In the genomic region with DNA sequence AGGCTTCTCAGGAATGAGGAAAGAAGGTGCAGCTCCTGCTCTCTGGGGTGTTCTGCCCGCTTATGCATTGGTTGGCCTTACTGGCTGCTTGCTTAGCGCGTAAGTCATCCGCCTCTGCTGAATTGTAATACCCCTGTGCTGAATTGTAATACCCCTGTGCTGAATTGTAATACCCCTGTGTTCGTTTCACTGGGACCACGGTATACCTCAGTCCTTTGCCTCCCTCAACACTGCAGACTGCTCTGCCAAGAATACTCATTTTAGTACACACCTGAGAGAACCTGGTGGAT, we compare ENCODE assay signal across 14 mouse cellular contexts. TPM values are rescaled to one million over a fixed set of nuclear protein-coding genes. Genes with fewer than 3 reads are reported as not detected.
DNase-seq lines count a peak whose midpoint lies in the region; ATAC-seq and TF ChIP-seq lines count a peak whose summit lies in the region.
"Had no signal": no experiment of that assay in that cellular context is flagged by ENCODE, and none has a peak within 500 bp of the region (broad histone marks: within the 10 kb centered on the region; RNA-seq: fewer than 3 reads in every experiment).

No protein-coding gene starts in this region.

- H3K36me3 ChIP-seq in hindbrain, embryonic 15.5 days: no peaks in the 10 kb centered on the region
- H3K36me3 ChIP-seq in hindbrain, embryonic 11.5 days (ENCODE audit: control insufficient read depth, insufficient read depth, low read length): no peaks in the 10 kb centered on the region
- H3K36me3 ChIP-seq in embryonic facial prominence, embryonic 13.5 days: no peaks in the 10 kb centered on the region
- H3K36me3 ChIP-seq: liver, embryonic 12.5 days had no signal

- no peaks in the 10 kb centered on the region for H3K27me3 ChIP-seq in cerebellum, adult 2 months (ENCODE audit: control insufficient read depth, insufficient read depth, low read length)
- H3K27me3 ChIP-seq in hindbrain, embryonic 15.5 days: no peaks in the 10 kb centered on the region
- no peaks in the 10 kb centered on the region for H3K27me3 ChIP-seq in hindbrain, embryonic 11.5 days (ENCODE audit: control insufficient read depth, insufficient read depth, low read length)
- no peaks in the 10 kb centered on the region for H3K27me3 ChIP-seq in embryonic facial prominence, embryonic 13.5 days
- H3K27me3 ChIP-seq: megakaryocyte, embryonic 14.5 days had no signal

- H3K27ac ChIP-seq in cerebellum, adult 2 months (ENCODE audit: insufficient read depth, low read length): 0 out of 2 replicates have a peak overlapping the region, but pooled peaks have one; percentile 32
- H3K27ac ChIP-seq in hindbrain, embryonic 15.5 days (replicated peaks): no peak overlapping the region
- no peak overlapping the region for H3K27ac ChIP-seq in hindbrain, embryonic 11.5 days (ENCODE audit: low read depth, low read length)
- H3K27ac ChIP-seq in embryonic facial prominence, embryonic 13.5 days: no peak overlapping the region
- H3K27ac ChIP-seq: liver, embryonic 12.5 days had no signal

- peaks cover 3% of the 10 kb centered on the region for H3K4me1 ChIP-seq in cerebellum, adult 2 months (ENCODE audit: control insufficient read depth, insufficient read depth, low read length)
- H3K4me1 ChIP-seq in hindbrain, embryonic 15.5 days (replicated peaks): peaks cover 24% of the 10 kb centered on the region
- no peaks in the 10 kb centered on the region for H3K4me1 ChIP-seq in hindbrain, embryonic 11.5 days (replicated peaks; ENCODE audit: control insufficient read depth, insufficient read depth, low read length)
- H3K4me1 ChIP-seq in embryonic facial prominence, embryonic 13.5 days: peaks cover 22% of the 10 kb centered on the region

- peak overlapping the region; percentile 61 for H3K4me2 ChIP-seq in hindbrain, embryonic 15.5 days
- no peak overlapping the region for H3K4me2 ChIP-seq in hindbrain, embryonic 11.5 days (replicated peaks; ENCODE audit: low read depth, low read length)
- H3K4me2 ChIP-seq in embryonic facial prominence, embryonic 13.5 days: peak overlapping the region; percentile 66; the same call in 1 of the 2 replicates

- no peak for ATAC-seq in hindbrain, embryonic 15.5 days (ENCODE audit: low FRiP score, low read depth)
- no peak for ATAC-seq in hindbrain, embryonic 11.5 days (ENCODE audit: low FRiP score)
- no peak for ATAC-seq in embryonic facial prominence, embryonic 13.5 days (ENCODE audit: insufficient number of reproducible peaks, insufficient read depth, low FRiP score, low TSS enrichment, low read depth)
- ATAC-seq: inflammation-experienced regulatory T-cells, adult 6 months; liver, embryonic 12.5 days had no signal

- no peak overlapping the region for H3K9ac ChIP-seq in hindbrain, embryonic 15.5 days
- no peak overlapping the region for H3K9ac ChIP-seq in hindbrain, embryonic 11.5 days (ENCODE audit: low read depth, low read length)
- no peak overlapping the region for H3K9ac ChIP-seq in embryonic facial prominence, embryonic 13.5 days

- WGBS in cerebellum, adult 2 months: 65% methylated on average over 6 of the region's 6 CpGs
- WGBS in hindbrain, embryonic 15.5 days: 78% methylated on average over 6 of the region's 6 CpGs
- WGBS in hindbrain, embryonic 11.5 days: 81% methylated on average over 6 of the region's 6 CpGs
- 77% methylated on average over 6 of the region's 6 CpGs for WGBS in embryonic facial prominence, embryonic 13.5 days

- no peak for DNase-seq in cerebellum, adult 2 months
- no peak for DNase-seq in cerebellum, postnatal 10 days
- DNase-seq in hindbrain, embryonic 11.5 days (ENCODE audit: low spot score): no peak
- DNase-seq in kidney, postnatal 14 days: peak; percentile 36
- no peak for DNase-seq in spleen, postnatal 36 days (ENCODE audit: low spot score in 2 of 2)
- DNase-seq in urinary bladder, postnatal 4 days (ENCODE audit: low spot score in 2 of 2): no peak
- DNase-seq: adrenal gland, adult 2 months; layer of hippocampus, postnatal 36 days; thymus, postnatal 4 days had no signal

- H3K4me3 ChIP-seq in cerebellum, adult 2 months (replicated peaks; ENCODE audit: insufficient read depth, low read depth, low read length): no peak overlapping the region
- no peak overlapping the region for H3K4me3 ChIP-seq in hindbrain, embryonic 15.5 days
- no peak overlapping the region for H3K4me3 ChIP-seq in hindbrain, embryonic 11.5 days (ENCODE audit: low read depth, low read length)
- 0 out of 2 replicates have a peak overlapping the region, but pooled peaks have one; percentile 79 for H3K4me3 ChIP-seq in embryonic facial prominence, embryonic 13.5 days

- no peak for TF ChIP-seq CTCF in cerebellum, adult 2 months (IDR thresholded peaks at IDR 0.05; ENCODE audit: borderline replicate concordance, insufficient read depth, low read depth, low read length)

- no peaks in the 10 kb centered on the region for H3K9me3 ChIP-seq in hindbrain, embryonic 15.5 days
- H3K9me3 ChIP-seq in hindbrain, embryonic 11.5 days (ENCODE audit: control insufficient read depth, low read length): no peaks in the 10 kb centered on the region
- H3K9me3 ChIP-seq in embryonic facial prominence, embryonic 13.5 days: no peaks in the 10 kb centered on the region
- H3K9me3 ChIP-seq: liver, embryonic 12.5 days; megakaryocyte, embryonic 14.5 days had no signal

- TF ChIP-seq POLR2A in cerebellum, adult 2 months (IDR thresholded peaks at IDR 0.05; ENCODE audit: borderline replicate concordance, insufficient read depth, low read length): no peak

RNA-seq across cellular contexts. Expression of a gene that starts 2.2 kb away (rescaled TPM):
- polyA plus RNA-seq in cerebellum, adult 2 months (2012; rRNA removed): 173 and 178 TPM in 2 replicates
- 360 and 362 TPM in 2 replicates for polyA plus RNA-seq in hindbrain, embryonic 15.5 days (2015; fragmentation: Nextera tagmentation; extraction: Ambion mirVana)
- 183 and 196 TPM in 2 replicates for polyA plus RNA-seq in hindbrain, embryonic 11.5 days (2014; fragmentation: Nextera tagmentation; extraction: Ambion mirVana)
- 230 and 267 TPM in 2 replicates for polyA plus RNA-seq in embryonic facial prominence, embryonic 13.5 days (2015; fragmentation: Nextera tagmentation; extraction: Ambion mirVana)

RNA-seq across cellular contexts. Expression of a gene that starts 32.8 kb away (rescaled TPM):
- 42.5 and 45.2 TPM in 2 replicates for polyA plus RNA-seq in cerebellum, adult 2 months (2012; rRNA removed)
- polyA plus RNA-seq in hindbrain, embryonic 15.5 days (2015; fragmentation: Nextera tagmentation; extraction: Ambion mirVana): 38.3 and 40.5 TPM in 2 replicates
- 57.9 and 66.7 TPM in 2 replicates for polyA plus RNA-seq in hindbrain, embryonic 11.5 days (2014; fragmentation: Nextera tagmentation; extraction: Ambion mirVana)
- 29.7 and 36.0 TPM in 2 replicates for polyA plus RNA-seq in embryonic facial prominence, embryonic 13.5 days (2015; fragmentation: Nextera tagmentation; extraction: Ambion mirVana)

RNA-seq across cellular contexts. Expression of a gene that starts 49.0 kb away (rescaled TPM):
- 11.2 and 12.0 TPM in 2 replicates for polyA plus RNA-seq in cerebellum, adult 2 months (2012; rRNA removed)
- 9.8 TPM in 2 replicates for polyA plus RNA-seq in hindbrain, embryonic 15.5 days (2015; fragmentation: Nextera tagmentation; extraction: Ambion mirVana)
- polyA plus RNA-seq in hindbrain, embryonic 11.5 days (2014; fragmentation: Nextera tagmentation; extraction: Ambion mirVana): 6.6 and 8.1 TPM in 2 replicates
- polyA plus RNA-seq in embryonic facial prominence, embryonic 13.5 days (2015; fragmentation: Nextera tagmentation; extraction: Ambion mirVana): 9.8 and 10.6 TPM in 2 replicates
